Mouse (Mus musculus) granulocyte monocyte progenitor cell, adult 5-6 weeks (primary cell): Measurements from ENCODE around the gene Hjurp. TPM values are rescaled to one million over a fixed set of nuclear protein-coding genes. Genes with fewer than 3 reads are reported as not detected.
"Not testable (repeated sequence)": the region's sequence is repeated elsewhere in the genome, so short reads cannot be mapped to it uniquely, and the experiment has no call there.

ENCODE experiments used
- ATAC-seq: replicated peaks from 2 replicates; pipeline ENCODE4 v1.8.0; 2016; ENCODE audit warnings: mild to moderate bottlenecking, moderate TSS enrichment, inconsistent platforms; ENCODE audit not compliant: poor library complexity, severe bottlenecking
- total RNA-seq, 2 experiments: library from RNA; stranded (forward) in 1 of 2; stranded (reverse) in 1 of 2; fragments of 200-712, 200-1000 nt in 1 of 2; fragments of >200 nt in 1 of 2; fragmentation: Nextera tagmentation in 1 of 2; gene quantifications; 2 replicates each; pipeline ENCODE4 v1.2.3; 2014 to 2017

Gene Hjurp
- total RNA-seq, 2 experiments from 2014 or later = 136 to 142 TPM

- no peak for ATAC-seq
Measured at GRCm38 (mm10) chr1:88228121-88228520, 49.3 kb downstream of the Hjurp start.

- ATAC-seq = peak; percentile 1; the same call in 1 of the 2 replicates
Measured at GRCm38 (mm10) chr1:88227482-88227881, 50.0 kb downstream of the Hjurp start.

GRCm38 (mm10) chr1:88226670-88227379 is 50.6 kb downstream of the Hjurp start, which contains the start of gene Mroh2a:
TSS of gene Mroh2a (plus strand) at chr1:88226986.
- ATAC-seq = peak; percentile 56

- no peak for ATAC-seq
Measured at GRCm38 (mm10) chr1:88225741-88226140, 51.7 kb downstream of the Hjurp start.

DNA sequence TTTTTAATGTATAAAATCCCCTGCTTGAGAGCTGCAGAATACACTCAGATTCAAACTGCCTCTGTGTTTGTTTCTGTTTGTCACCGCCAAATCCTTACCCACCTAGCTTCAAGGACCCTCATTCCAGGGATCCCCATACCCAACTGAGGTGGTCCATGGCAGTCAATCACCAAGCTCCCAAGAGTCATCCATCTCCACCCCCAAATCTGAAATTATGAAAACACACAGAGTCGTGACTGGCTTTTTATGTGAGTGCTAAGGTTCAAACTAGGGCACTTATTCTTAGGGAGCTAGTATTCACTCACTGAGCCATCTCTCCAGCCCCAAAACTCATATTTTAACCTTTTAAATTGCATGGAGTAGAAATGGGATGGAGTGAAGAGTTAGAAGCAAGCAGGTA is 52.1 kb downstream of the Hjurp start:
- ATAC-seq = not testable (repeated sequence)

- ATAC-seq = no peak
Measured at GRCm38 (mm10) chr1:88224029-88224776, 53.2 kb downstream of the Hjurp start.

- no peak for ATAC-seq
Measured at GRCm38 (mm10) chr1:88223591-88223990, 53.8 kb downstream of the Hjurp start.

GRCm38 (mm10) chr1:88223011-88223515 is 54.4 kb downstream of the Hjurp start:
- ATAC-seq = not testable (repeated sequence)

DNA sequence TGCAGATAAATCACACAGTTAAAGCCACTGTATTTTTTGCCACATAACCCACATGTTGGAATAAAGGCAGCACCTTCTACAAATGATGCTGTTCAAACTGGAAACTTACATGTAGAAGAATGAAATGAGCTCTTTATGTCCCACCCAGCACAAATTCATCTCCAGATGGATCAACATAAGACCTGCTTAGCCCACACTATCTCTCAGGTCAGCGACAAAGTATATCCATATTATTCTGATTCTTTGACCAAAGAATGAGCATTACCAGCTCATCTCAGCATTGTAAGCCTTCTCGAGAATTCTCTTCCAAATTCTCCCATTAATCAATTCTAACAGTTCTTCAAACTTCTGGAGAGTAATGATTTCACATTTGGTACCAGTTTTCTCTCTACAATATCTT is 55.2 kb downstream of the Hjurp start:
- no peak for ATAC-seq

DNA sequence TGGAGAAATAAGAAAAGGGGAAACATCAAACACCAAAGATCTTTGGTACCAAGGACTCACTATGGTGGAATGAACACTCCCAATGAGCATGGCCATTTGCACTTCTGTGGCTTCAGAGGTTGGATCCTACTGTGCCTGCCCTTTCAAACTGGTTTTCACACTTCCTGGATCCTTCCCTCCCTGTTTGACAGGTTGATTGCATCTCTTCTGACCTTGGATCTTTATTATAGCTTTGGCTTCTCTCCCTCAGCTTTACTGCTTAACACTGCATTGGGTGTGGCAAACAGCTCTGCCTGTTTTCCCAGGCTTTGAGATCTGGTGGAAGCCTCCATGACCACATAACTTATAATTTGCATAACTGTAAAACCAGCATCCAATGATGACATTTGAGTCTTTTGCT is 57.1 kb downstream of the Hjurp start:
- ATAC-seq = no peak

DNA sequence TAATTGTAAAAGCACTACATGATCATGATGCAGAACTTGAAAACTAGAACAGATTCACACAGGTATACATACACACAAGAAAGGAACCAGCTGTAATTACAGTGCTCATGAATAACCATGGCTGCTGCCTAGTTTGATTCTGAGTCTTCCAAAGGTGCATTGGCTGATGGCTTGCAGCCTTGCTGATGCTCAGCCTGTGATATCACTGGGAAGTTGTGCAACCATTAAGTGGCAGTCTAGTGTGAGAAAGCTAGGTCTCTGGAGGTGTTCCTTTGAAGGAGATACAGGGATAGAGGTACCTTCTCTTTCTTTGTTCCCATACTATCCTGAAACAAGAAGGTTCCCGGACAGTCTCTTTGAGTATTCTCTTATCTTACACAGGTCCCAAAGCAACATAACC is 58.4 kb downstream of the Hjurp start:
- no peak for ATAC-seq

DNA sequence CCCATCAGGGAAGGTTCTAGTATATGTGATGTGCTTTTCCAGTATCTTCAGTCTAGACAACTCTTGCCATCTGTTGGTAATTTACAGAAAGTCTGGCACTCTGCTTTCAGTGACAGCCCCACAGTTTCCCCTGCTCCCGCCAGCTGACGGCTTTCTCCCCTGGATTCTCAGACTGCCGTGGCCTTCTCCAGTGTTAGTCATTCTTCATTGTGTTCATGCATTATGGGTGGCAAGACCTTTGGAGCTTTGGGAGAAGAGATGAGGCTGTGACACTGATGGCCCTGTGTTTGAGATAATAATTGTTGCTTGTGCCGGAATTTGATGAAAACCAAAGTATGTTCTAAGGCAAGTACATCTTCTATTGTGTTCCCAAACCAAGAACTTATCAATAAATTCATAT is 58.8 kb downstream of the Hjurp start:
- no peak for ATAC-seq

DNA sequence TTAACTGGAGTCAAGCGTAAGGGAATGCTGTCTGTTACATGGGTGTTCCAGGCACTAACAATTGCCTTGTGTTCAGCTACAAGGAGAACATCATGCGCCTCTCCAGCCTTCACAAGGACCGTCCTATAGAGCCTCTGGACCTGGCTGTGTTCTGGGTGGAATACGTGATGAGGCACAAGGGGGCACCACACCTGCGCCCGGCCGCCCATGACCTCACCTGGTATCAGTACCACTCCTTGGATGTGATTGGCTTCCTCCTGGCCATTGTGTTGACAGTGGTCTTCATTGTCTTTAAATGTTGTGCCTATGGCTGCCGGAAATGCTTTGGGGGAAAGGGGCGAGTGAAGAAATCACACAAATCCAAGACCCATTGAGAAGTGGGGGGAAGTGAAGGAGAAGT is 59.4 kb downstream of the Hjurp start:
- no peak for ATAC-seq

GRCm38 (mm10) chr1:88217576-88217975 is 59.9 kb downstream of the Hjurp start:
- no peak for ATAC-seq

DNA sequence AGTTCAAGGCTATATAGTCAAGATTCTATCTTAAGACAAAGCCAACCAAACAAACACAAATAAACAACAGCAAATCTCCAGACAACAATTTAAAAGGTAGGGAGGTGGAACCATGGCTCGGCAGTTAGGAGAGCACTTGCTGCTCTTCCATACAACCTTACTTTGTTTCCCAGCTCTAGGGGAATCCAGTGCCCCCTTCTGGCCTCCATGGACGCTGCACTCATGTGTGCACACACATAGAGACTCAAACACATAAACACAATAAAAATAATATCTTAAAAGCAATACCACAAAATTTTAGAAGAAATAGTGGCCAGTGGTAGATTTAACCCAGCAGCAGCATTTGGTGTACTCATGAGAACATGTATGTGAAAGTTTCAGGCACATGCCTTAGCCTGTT is 60.3 kb downstream of the Hjurp start:
- ATAC-seq = no peak

GRCm38 (mm10) chr1:88216551-88216950 is 60.9 kb downstream of the Hjurp start:
- ATAC-seq = no peak

GRCm38 (mm10) chr1:88215466-88216380 is 61.7 kb downstream of the Hjurp start:
- no peak for ATAC-seq

GRCm38 (mm10) chr1:88214462-88214952 is 62.9 kb downstream of the Hjurp start:
- no peak for ATAC-seq

DNA sequence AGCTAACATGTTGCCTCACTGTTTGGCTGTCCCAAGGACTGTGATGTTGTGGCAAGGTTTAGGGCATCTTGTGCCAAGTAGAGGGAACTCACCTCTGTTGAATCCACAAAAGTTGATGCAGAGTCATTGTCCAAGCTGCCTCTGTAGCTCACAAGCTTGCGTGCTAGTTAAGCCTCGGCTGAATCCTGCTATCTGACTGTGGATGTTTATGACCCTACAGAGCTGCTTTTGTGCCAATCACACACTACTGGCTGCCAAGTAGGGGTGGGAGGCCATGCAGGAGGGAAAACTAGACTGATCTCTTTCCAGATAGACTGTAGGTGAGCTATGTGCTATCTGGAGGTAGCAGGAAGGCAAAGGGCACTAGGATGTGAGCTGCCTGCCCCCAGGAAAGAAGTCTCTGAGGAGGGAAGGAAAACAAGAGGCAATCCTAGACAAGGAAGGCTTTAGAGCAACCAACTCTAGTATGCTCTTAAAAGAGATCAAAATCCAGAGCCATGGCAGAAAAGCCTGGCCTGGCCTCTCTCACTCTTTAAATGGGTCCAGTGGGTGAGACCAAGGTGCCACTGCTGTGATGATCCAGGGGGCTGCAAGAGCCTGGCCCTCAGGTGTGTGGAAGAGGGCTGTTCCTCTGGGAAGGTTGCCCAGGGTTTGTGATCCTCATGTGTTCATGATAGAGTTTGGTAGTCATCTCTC is 63.5 kb downstream of the Hjurp start:
- ATAC-seq = peak; percentile 10; the same call in 1 of the 2 replicates

- no peak for ATAC-seq
Measured at GRCm38 (mm10) chr1:88213061-88213460, 64.4 kb downstream of the Hjurp start.
